Mouse (Mus musculus) lung, adult 2 months (tissue): ENCODE data around the gene Ndufb4.

Source experiments
- CTCF ChIP-seq: fragments of 200-500 bp; IDR thresholded peaks from 2 replicates; pipeline ENCODE4 v1.5.1; 2011; ENCODE audit warnings: mild to moderate bottlenecking, low read length, control low read depth; ENCODE audit not compliant: insufficient read depth
- POLR2A ChIP-seq: fragments of 200-500 bp; IDR thresholded peaks from 2 replicates; pipeline ENCODE4 v1.6.1; 2011; ENCODE audit warnings: low read depth, mild to moderate bottlenecking, control low read depth, low read length, borderline replicate concordance; ENCODE audit errors: extremely low read depth

DNA sequence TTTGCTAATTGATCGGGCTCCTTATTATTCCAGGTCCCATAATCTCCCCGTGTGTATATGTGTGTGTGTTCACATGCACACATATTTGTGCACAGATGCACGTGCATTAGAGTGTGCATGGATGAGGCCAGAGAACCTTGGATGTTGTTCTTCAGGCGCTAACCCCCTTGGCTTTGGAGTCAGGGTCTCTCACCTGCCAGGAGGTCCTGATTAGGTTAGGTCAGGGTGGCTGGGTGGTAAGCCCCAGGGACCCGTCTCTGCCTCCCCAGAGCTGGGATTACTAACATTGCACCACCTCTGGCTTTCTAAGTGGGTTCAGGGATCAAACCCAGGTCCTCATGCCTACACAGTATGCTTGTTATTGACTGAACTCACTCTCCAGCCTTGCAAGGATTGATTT lies 9.8 kb downstream of the Ndufb4 start:
- TF ChIP-seq CTCF = no peak
- no peak for TF ChIP-seq POLR2A
